Mouse (Mus musculus): ENCODE data around the gene Kcnk15. TPM values are rescaled to one million over a fixed set of nuclear protein-coding genes. Genes with fewer than 3 reads are reported as not detected.
A peak's percentile ranks its signal among the peaks of the same experiment; 100 is the strongest.

Gene Kcnk15
- polyA plus RNA-seq, 1 experiment from 2014 or later: not detected

GRCm38 (mm10) chr2:163876830-163877498, 23.5 kb downstream of the Kcnk15 start:
- H3K4me2 ChIP-seq: no peak overlapping the region
- peaks cover 29% of the 10 kb centered on the region for H3K4me1 ChIP-seq
- peaks cover 48% of the 10 kb centered on the region for H3K27me3 ChIP-seq (replicated peaks)
- no peaks in the 10 kb centered on the region for H3K9me3 ChIP-seq
- H3K36me3 ChIP-seq: no peaks in the 10 kb centered on the region
- no peak for ATAC-seq (ENCODE audit: extremely low read depth, insufficient number of reproducible peaks, low FRiP score, low TSS enrichment)
- no peak overlapping the region for H3K9ac ChIP-seq
- H3K27ac ChIP-seq (replicated peaks): no peak overlapping the region
- no peak overlapping the region for H3K4me3 ChIP-seq
- WGBS: 58% methylated on average over 14 of the region's 14 CpGs

- peaks cover 50% of the 10 kb centered on the region for H3K27me3 ChIP-seq (replicated peaks)
- H3K9ac ChIP-seq: no peak overlapping the region
- no peak overlapping the region for H3K27ac ChIP-seq (replicated peaks)
- H3K9me3 ChIP-seq: no peaks in the 10 kb centered on the region
- peak; percentile 56; the same call in 1 of the 2 replicates for ATAC-seq (ENCODE audit: extremely low read depth, insufficient number of reproducible peaks, low FRiP score, low TSS enrichment)
- no peak overlapping the region for H3K4me3 ChIP-seq
- WGBS: 59% methylated on average over 6 of the region's 6 CpGs
- no peaks in the 10 kb centered on the region for H3K36me3 ChIP-seq
- H3K4me1 ChIP-seq: peaks cover 15% of the 10 kb centered on the region
- H3K4me2 ChIP-seq: no peak overlapping the region
Measured at GRCm38 (mm10) chr2:163880891-163881290, 27.4 kb downstream of the Kcnk15 start.

GRCm38 (mm10) chr2:163882859-163883652, 29.6 kb downstream of the Kcnk15 start:
- no peak overlapping the region for H3K4me3 ChIP-seq
- WGBS: 60% methylated on average over 17 of the region's 17 CpGs
- no peak overlapping the region for H3K9ac ChIP-seq
- H3K4me2 ChIP-seq: no peak overlapping the region
- no peak overlapping the region for H3K27ac ChIP-seq (replicated peaks)
- H3K36me3 ChIP-seq: no peaks in the 10 kb centered on the region
- no peak for ATAC-seq (ENCODE audit: extremely low read depth, insufficient number of reproducible peaks, low FRiP score, low TSS enrichment)
- H3K27me3 ChIP-seq (replicated peaks): peaks cover 44% of the 10 kb centered on the region
- peaks cover 8% of the 10 kb centered on the region for H3K4me1 ChIP-seq
- H3K9me3 ChIP-seq: no peaks in the 10 kb centered on the region

GRCm38 (mm10) chr2:163889411-163889810, 36.0 kb downstream of the Kcnk15 start:
- WGBS: 24% methylated on average over 6 of the region's 6 CpGs
- H3K4me2 ChIP-seq: no peak overlapping the region
- H3K9me3 ChIP-seq: no peaks in the 10 kb centered on the region
- H3K36me3 ChIP-seq: no peaks in the 10 kb centered on the region
- no peak for ATAC-seq (ENCODE audit: extremely low read depth, insufficient number of reproducible peaks, low FRiP score, low TSS enrichment)
- H3K27ac ChIP-seq (replicated peaks): no peak overlapping the region
- H3K27me3 ChIP-seq (replicated peaks): peaks cover 10% of the 10 kb centered on the region
- no peak overlapping the region for H3K4me3 ChIP-seq
- H3K4me1 ChIP-seq: no peaks in the 10 kb centered on the region
- no peak overlapping the region for H3K9ac ChIP-seq

- no peak for ATAC-seq (ENCODE audit: extremely low read depth, insufficient number of reproducible peaks, low FRiP score, low TSS enrichment)
- Histone ChIP-seq H3K27me3 (replicated peaks) (peaks cover 15% of the 10 kb centered on the region), H3K27ac (replicated peaks) (no peak overlapping the region), H3K4me2 (no peak overlapping the region), H3K36me3 (no peaks in the 10 kb centered on the region), H3K4me3 (no peak overlapping the region), H3K4me1 (no peaks in the 10 kb centered on the region), H3K9me3 (no peaks in the 10 kb centered on the region), H3K9ac (no peak overlapping the region)
- 75% methylated on average over 11 of the region's 11 CpGs for WGBS
Measured at GRCm38 (mm10) chr2:163890586-163890985, 37.1 kb downstream of the Kcnk15 start.

- Histone ChIP-seq H3K27ac (replicated peaks) (no peak overlapping the region), H3K36me3 (no peaks in the 10 kb centered on the region)
- WGBS: 84% methylated on average over 11 of the region's 11 CpGs
Measured at GRCm38 (mm10) chr2:163891271-163891670, 37.8 kb downstream of the Kcnk15 start.

GRCm38 (mm10) chr2:163893446-163894370, 40.3 kb downstream of the Kcnk15 start:
- Histone ChIP-seq H3K4me1 (no peaks in the 10 kb centered on the region), H3K4me3 (no peak overlapping the region), H3K27me3 (replicated peaks) (peaks cover 15% of the 10 kb centered on the region), H3K9me3 (peaks cover 3% of the 10 kb centered on the region; the same call in 1 of the 2 replicates), H3K27ac (replicated peaks) (no peak overlapping the region), H3K4me2 (no peak overlapping the region), H3K9ac (no peak overlapping the region), H3K36me3 (no peaks in the 10 kb centered on the region)
- 55% methylated on average over 7 of the region's 7 CpGs for WGBS
- ATAC-seq (ENCODE audit: extremely low read depth, insufficient number of reproducible peaks, low FRiP score, low TSS enrichment): no peak

More at GRCm38 (mm10) chr2:163891271-163891670, 37.8 kb downstream of the Kcnk15 start:
- Histone ChIP-seq H3K9me3 (no peaks in the 10 kb centered on the region), H3K9ac (no peak overlapping the region), H3K4me2 (no peak overlapping the region), H3K4me1 (no peaks in the 10 kb centered on the region), H3K4me3 (no peak overlapping the region), H3K27me3 (replicated peaks) (peaks cover 15% of the 10 kb centered on the region)
- no peak for ATAC-seq (ENCODE audit: extremely low read depth, insufficient number of reproducible peaks, low FRiP score, low TSS enrichment)

GRCm38 (mm10) chr2:163895156-163895555, 41.7 kb downstream of the Kcnk15 start:
- peaks cover 3% of the 10 kb centered on the region; the same call in 1 of the 2 replicates for H3K9me3 ChIP-seq
- H3K36me3 ChIP-seq: no peaks in the 10 kb centered on the region
- 47% methylated on average over 2 of the region's 2 CpGs for WGBS
- no peak overlapping the region for H3K27ac ChIP-seq (replicated peaks)
- no peak overlapping the region for H3K4me3 ChIP-seq
- H3K27me3 ChIP-seq (replicated peaks): peaks cover 15% of the 10 kb centered on the region
- H3K9ac ChIP-seq: no peak overlapping the region
- peaks cover 8% of the 10 kb centered on the region for H3K4me1 ChIP-seq
- no peak for ATAC-seq (ENCODE audit: extremely low read depth, insufficient number of reproducible peaks, low FRiP score, low TSS enrichment)
- H3K4me2 ChIP-seq: no peak overlapping the region

GRCm38 (mm10) chr2:163897026-163897425, 43.6 kb downstream of the Kcnk15 start:
- Histone ChIP-seq H3K4me2 (no peak overlapping the region), H3K27ac (replicated peaks) (no peak overlapping the region), H3K27me3 (replicated peaks) (peaks cover 15% of the 10 kb centered on the region), H3K4me1 (peaks cover 12% of the 10 kb centered on the region), H3K36me3 (no peaks in the 10 kb centered on the region), H3K4me3 (no peak overlapping the region), H3K9ac (no peak overlapping the region), H3K9me3 (peaks cover 3% of the 10 kb centered on the region; the same call in 1 of the 2 replicates)
- WGBS: 83% methylated on average over 7 of the region's 7 CpGs
- no peak for ATAC-seq (ENCODE audit: extremely low read depth, insufficient number of reproducible peaks, low FRiP score, low TSS enrichment)

- Histone ChIP-seq H3K4me3 (no peak overlapping the region), H3K36me3 (no peaks in the 10 kb centered on the region)
- WGBS: 69% methylated on average over 7 of the region's 7 CpGs
Measured at GRCm38 (mm10) chr2:163897988-163898535, 44.6 kb downstream of the Kcnk15 start.

More at GRCm38 (mm10) chr2:163897988-163898535, 44.6 kb downstream of the Kcnk15 start:
- no peak overlapping the region for H3K9ac ChIP-seq
- no peak for ATAC-seq (ENCODE audit: extremely low read depth, insufficient number of reproducible peaks, low FRiP score, low TSS enrichment)
- peaks cover 3% of the 10 kb centered on the region; the same call in 1 of the 2 replicates for H3K9me3 ChIP-seq
- H3K27ac ChIP-seq (replicated peaks): no peak overlapping the region
- H3K4me1 ChIP-seq: peaks cover 12% of the 10 kb centered on the region
- H3K27me3 ChIP-seq (replicated peaks): peaks cover 12% of the 10 kb centered on the region
- H3K4me2 ChIP-seq: no peak overlapping the region

All from heart, embryonic 13.5 days (tissue).